17 mouse cellular contexts compared by ENCODE assay signal in the genomic region with DNA sequence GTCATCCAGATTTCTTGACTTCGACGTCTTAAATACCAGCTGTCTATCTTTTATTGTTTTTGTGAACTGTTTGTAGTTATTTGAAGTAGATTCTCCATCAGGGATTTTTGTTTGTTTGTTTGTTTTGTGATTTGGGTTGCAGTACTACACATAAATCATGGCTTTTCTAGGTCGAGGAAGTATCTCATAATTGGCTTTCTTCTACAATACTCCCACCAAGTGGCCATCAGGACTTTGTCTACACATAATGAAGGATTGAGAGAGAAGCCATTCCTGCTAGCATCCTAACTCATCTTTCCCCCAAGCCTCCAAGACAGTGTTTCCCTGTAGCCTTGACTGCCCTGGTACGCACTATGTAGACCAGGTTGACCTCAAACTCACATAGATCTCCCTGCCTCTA. TPM values are rescaled to one million over a fixed set of nuclear protein-coding genes. Genes with fewer than 3 reads are reported as not detected.
DNase-seq lines count a peak whose midpoint lies in the region; ATAC-seq and TF ChIP-seq lines count a peak whose summit lies in the region.
"Had no signal": no experiment of that assay in that cellular context is flagged by ENCODE, and none has a peak within 500 bp of the region (broad histone marks: within the 10 kb centered on the region; RNA-seq: fewer than 3 reads in every experiment).

No protein-coding gene starts in this region.

- no peak overlapping the region for H3K9ac ChIP-seq in intestine, postnatal 0 days (ENCODE audit: low read depth, low read length)
- no peak overlapping the region for H3K9ac ChIP-seq in intestine, embryonic 15.5 days
- H3K9ac ChIP-seq: embryonic facial prominence, embryonic 13.5 days; limb, embryonic 13.5 days; stomach, embryonic 15.5 days had no signal

- no peak overlapping the region for H3K27ac ChIP-seq in cerebellum, adult 2 months (ENCODE audit: insufficient read depth, low read length)
- no peak overlapping the region for H3K27ac ChIP-seq in intestine, postnatal 0 days (ENCODE audit: low read depth, low read length)
- no peak overlapping the region for H3K27ac ChIP-seq in intestine, embryonic 15.5 days
- H3K27ac ChIP-seq: embryonic facial prominence, embryonic 13.5 days; limb, embryonic 13.5 days; stomach, embryonic 15.5 days had no signal

- H3K4me2 ChIP-seq in intestine, postnatal 0 days (replicated peaks; ENCODE audit: low read depth): no peak overlapping the region
- no peak overlapping the region for H3K4me2 ChIP-seq in intestine, embryonic 15.5 days (replicated peaks)
- H3K4me2 ChIP-seq: embryonic facial prominence, embryonic 13.5 days; limb, embryonic 13.5 days; midbrain, embryonic 11.5 days; stomach, embryonic 15.5 days had no signal

- H3K4me3 ChIP-seq in cerebellum, adult 2 months (replicated peaks; ENCODE audit: insufficient read depth, low read depth, low read length): no peak overlapping the region
- no peak overlapping the region for H3K4me3 ChIP-seq in intestine, postnatal 0 days (ENCODE audit: low read depth, low read length)
- H3K4me3 ChIP-seq in intestine, embryonic 15.5 days (replicated peaks): no peak overlapping the region
- no peak overlapping the region for H3K4me3 ChIP-seq in lung, adult 2 months (replicated peaks; ENCODE audit: extremely low read depth, low read depth, low read length)
- H3K4me3 ChIP-seq: embryonic facial prominence, embryonic 13.5 days; limb, embryonic 13.5 days; myocyte; stomach, embryonic 15.5 days had no signal

- H3K4me1 ChIP-seq in cerebellum, adult 2 months (ENCODE audit: control insufficient read depth, insufficient read depth, low read length): no peaks in the 10 kb centered on the region
- 0 out of 2 replicates have a peak, but pooled peaks cover 4% of the 10 kb centered on the region for H3K4me1 ChIP-seq in intestine, postnatal 0 days (replicated peaks; ENCODE audit: control insufficient read depth, insufficient read depth, low read length)
- H3K4me1 ChIP-seq in intestine, embryonic 15.5 days (replicated peaks): no peaks in the 10 kb centered on the region
- H3K4me1 ChIP-seq in lung, adult 2 months (ENCODE audit: control insufficient read depth, insufficient read depth, low read length): no peaks in the 10 kb centered on the region
- H3K4me1 ChIP-seq: embryonic facial prominence, embryonic 13.5 days; limb, embryonic 13.5 days; stomach, embryonic 15.5 days had no signal

- peak; percentile 28; the same call in 1 of the 2 replicates for TF ChIP-seq CTCF in cerebellum, adult 2 months (IDR thresholded peaks at IDR 0.05; ENCODE audit: borderline replicate concordance, insufficient read depth, low read depth, low read length)
- peak; percentile 49 for TF ChIP-seq CTCF in intestine, postnatal 0 days (IDR thresholded peaks at IDR 0.05; ENCODE audit: low read depth)
- TF ChIP-seq CTCF in lung, adult 2 months (IDR thresholded peaks at IDR 0.05; ENCODE audit: insufficient read depth, low read length): peak; percentile 12; the same call in 1 of the 2 replicates

- H3K36me3 ChIP-seq in intestine, postnatal 0 days (ENCODE audit: control insufficient read depth, insufficient read depth): no peaks in the 10 kb centered on the region
- H3K36me3 ChIP-seq in intestine, embryonic 15.5 days: no peaks in the 10 kb centered on the region
- H3K36me3 ChIP-seq: embryonic facial prominence, embryonic 13.5 days; limb, embryonic 13.5 days; stomach, embryonic 15.5 days had no signal

- no peak for TF ChIP-seq POLR2A in cerebellum, adult 2 months (IDR thresholded peaks at IDR 0.05; ENCODE audit: borderline replicate concordance, insufficient read depth, low read length)
- no peak for TF ChIP-seq POLR2A in lung, adult 2 months (IDR thresholded peaks at IDR 0.05; ENCODE audit: borderline replicate concordance, extremely low read depth, low read depth, low read length)

- WGBS in cerebellum, adult 2 months: 85% methylated on average over 4 of the region's 4 CpGs
- 89% methylated on average over 4 of the region's 4 CpGs for WGBS in intestine, postnatal 0 days
- WGBS in intestine, embryonic 15.5 days: 85% methylated on average over 4 of the region's 4 CpGs
- whole genome bisulfite sequencing in lung, adult 2 months: 67% methylated on average over 4 of the region's 4 CpGs

- 0 out of 2 replicates have a peak, but pooled peaks cover 3% of the 10 kb centered on the region for H3K9me3 ChIP-seq in intestine, postnatal 0 days (ENCODE audit: control insufficient read depth)
- H3K9me3 ChIP-seq in intestine, embryonic 15.5 days: no peaks in the 10 kb centered on the region
- H3K9me3 ChIP-seq: limb, embryonic 13.5 days; stomach, embryonic 15.5 days had no signal

- DNase-seq in cerebellum, adult 2 months: no peak
- DNase-seq in cerebellum, postnatal 36 days: no peak
- DNase-seq in lung, adult 2 months: no peak
- DNase-seq in lung, postnatal 10 days: no peak
- peak; percentile 37 for DNase-seq in induced T-regulatory cell, adult 2 months (ENCODE audit: low read depth)
- DNase-seq: adrenal gland, adult 2 months; cerebellum, adult 11-12 months; retina, postnatal 1 day; thymus, postnatal 14 days had no signal

- no peak for ATAC-seq in intestine, postnatal 0 days
- ATAC-seq in intestine, embryonic 15.5 days: no peak
- ATAC-seq in megakaryocyte progenitor cell, adult 5-6 weeks (replicated peaks; ENCODE audit: poor library complexity): no peak

- H3K27me3 ChIP-seq in cerebellum, adult 2 months (ENCODE audit: control insufficient read depth, insufficient read depth, low read length): no peaks in the 10 kb centered on the region
- no peaks in the 10 kb centered on the region for H3K27me3 ChIP-seq in intestine, postnatal 0 days (replicated peaks; ENCODE audit: control insufficient read depth, insufficient read depth, low read length)
- H3K27me3 ChIP-seq in intestine, embryonic 15.5 days (replicated peaks): no peaks in the 10 kb centered on the region
- H3K27me3 ChIP-seq: embryonic facial prominence, embryonic 13.5 days; limb, embryonic 13.5 days; stomach, embryonic 15.5 days had no signal

RNA-seq across cellular contexts. Expression of gene Upb1, which starts 10.1 kb away (rescaled TPM):
- polyA plus RNA-seq in cerebellum, adult 2 months (2012; rRNA removed): 0.20 and 0.33 TPM in 2 replicates
- polyA plus RNA-seq in intestine, postnatal 0 days (2015; fragmentation: Nextera tagmentation; extraction: Ambion mirVana): 0.14 and 0.52 TPM in 2 replicates
- polyA plus RNA-seq in intestine, embryonic 15.5 days (2015; fragmentation: Nextera tagmentation; extraction: Ambion mirVana): 0.88 and 1.9 TPM in 2 replicates
- 0.35 and 0.59 TPM in 2 replicates for polyA plus RNA-seq in lung, adult 2 months (2012; rRNA removed)
- 0.07 and 0.68 TPM in 2 replicates for total RNA-seq in megakaryocyte progenitor cell, adult 5-6 weeks (2015)
- 0.24 and 0.33 TPM in 2 replicates for total RNA-seq in megakaryocyte progenitor cell, adult 5-6 weeks (2017)
- polyA plus RNA-seq: midbrain, embryonic 11.5 days had no signal
